Mouse (Mus musculus) thymus, adult 2 months (tissue): ENCODE measurements around the gene Rnpepl1. TPM values are rescaled to one million over a fixed set of nuclear protein-coding genes. Genes with fewer than 3 reads are reported as not detected.

Experiments
- DNase-seq: peaks from one replicate; pipeline ENCODE4 v3.0.0; 2021
- H3K27ac ChIP-seq: fragments of 200-500 bp; 2 replicates; pipeline ENCODE4 v1.5.1; 2012; ENCODE audit warnings: low read length, control low read depth; ENCODE audit not compliant: control insufficient read depth, insufficient read depth
- H3K27me3 ChIP-seq: fragments of 200-500 bp; 2 replicates; pipeline ENCODE4 v1.6.1; 2012; ENCODE audit warnings: mild to moderate bottlenecking, low read length, moderate library complexity, mixed read lengths; ENCODE audit not compliant: control insufficient read depth, insufficient read depth
- H3K36me3 ChIP-seq: fragments of 200-500 bp; 2 replicates; pipeline ENCODE4 v1.6.1; 2012; ENCODE audit warnings: mild to moderate bottlenecking, low read length, moderate library complexity; ENCODE audit not compliant: control insufficient read depth, insufficient read depth
- H3K4me1 ChIP-seq: fragments of 200-500 bp; replicated peaks from 2 replicates; pipeline ENCODE4 v1.6.1; 2012; ENCODE audit warnings: low read length; ENCODE audit not compliant: control insufficient read depth, insufficient read depth
- H3K4me3 ChIP-seq: fragments of 200-500 bp; 2 replicates; pipeline ENCODE4 v1.5.1; 2012; ENCODE audit warnings: mild to moderate bottlenecking, low read length, control low read depth, moderate library complexity; ENCODE audit not compliant: control insufficient read depth, insufficient read depth
- CTCF ChIP-seq: fragments of 200-500 bp; IDR thresholded peaks from 2 replicates; pipeline ENCODE4 v1.5.1; 2012; ENCODE audit warnings: mild to moderate bottlenecking, control low read depth, low read length, moderate library complexity, borderline replicate concordance; ENCODE audit not compliant: control insufficient read depth, poor library complexity, insufficient read depth; ENCODE audit errors: extremely low read depth
- POLR2A ChIP-seq: fragments of 200-500 bp; IDR thresholded peaks from 2 replicates; pipeline ENCODE4 v1.6.1; 2012; ENCODE audit warnings: mild to moderate bottlenecking, low read length, control low read depth, moderate library complexity; ENCODE audit not compliant: control insufficient read depth, poor library complexity, insufficient read depth; ENCODE audit errors: extremely low read depth
- WGBS: fragments of 180-500 bp; shearing (Covaris S2); methylation state at CpG from one replicate; pipeline ENCODE4 v1.1.7; 2018; 5-methylcytosine and 5-hydroxymethylcytosine counted together
- polyA plus RNA-seq: library from polyadenylated mRNA; depleted of rRNA; stranded (reverse); fragments of >200 nt; gene quantifications from 2 replicates; pipeline ENCODE4 v1.2.3, GENCODE M21; 2012; rRNA removed

Rnpepl1 gene
- polyA plus RNA-seq: 440 and 540 TPM in 2 replicates

- H3K4me3 ChIP-seq: peak within 1 kb of the TSS; percentile 95
- peaks cover 39% of the 10 kb centered on the region for H3K4me1 ChIP-seq
- WGBS: under 1% methylated on average over 57 of the region's 57 CpGs
- H3K27me3 ChIP-seq: no peaks in the 10 kb centered on the region
- peak within 1 kb of the TSS; percentile 26 for H3K27ac ChIP-seq
- peak; percentile 82 for DNase-seq
- peaks cover 6% of the 10 kb centered on the region for H3K36me3 ChIP-seq
- TF ChIP-seq POLR2A: peak; percentile 20; the same call in 1 of the 2 replicates
- TF ChIP-seq CTCF: peak; percentile 90
Measured at GRCm38 (mm10) chr1:92910239-92910885, at the start of gene Rnpepl1. TSS of gene Rnpepl1 (plus strand) at chr1:92910783.

- 87% methylated on average over 6 of the region's 6 CpGs for whole genome bisulfite sequencing
- no peaks in the 10 kb centered on the region for H3K4me1 ChIP-seq
- no peak for TF ChIP-seq POLR2A
- no peak for TF ChIP-seq CTCF
- no peak for DNase-seq
- no peak overlapping the region for H3K27ac ChIP-seq
- H3K4me3 ChIP-seq: no peak overlapping the region
- H3K27me3 ChIP-seq: no peaks in the 10 kb centered on the region
- H3K36me3 ChIP-seq: no peaks in the 10 kb centered on the region
Measured at GRCm38 (mm10) chr1:92861503-92861902, 49.1 kb upstream of the Rnpepl1 start.

- H3K27me3 ChIP-seq: no peaks in the 10 kb centered on the region
- no peak overlapping the region for H3K27ac ChIP-seq
- 91% methylated on average over 4 of the region's 4 CpGs for WGBS
- H3K4me3 ChIP-seq: no peak overlapping the region
- H3K4me1 ChIP-seq: no peaks in the 10 kb centered on the region
- no peaks in the 10 kb centered on the region for H3K36me3 ChIP-seq
- no peak for TF ChIP-seq POLR2A
- TF ChIP-seq CTCF: no peak
- DNase-seq: no peak
Measured at GRCm38 (mm10) chr1:92863268-92863667, 47.3 kb upstream of the Rnpepl1 start.

GRCm38 (mm10) chr1:92866170-92866569 is 44.4 kb upstream of the Rnpepl1 start:
- WGBS: 67% methylated on average over 2 of the region's 2 CpGs
- no peak for TF ChIP-seq POLR2A
- TF ChIP-seq CTCF: no peak

GRCm38 (mm10) chr1:92869985-92870384 is 40.6 kb upstream of the Rnpepl1 start:
- DNase-seq: no peak
- H3K27me3 ChIP-seq: no peaks in the 10 kb centered on the region
- no peak overlapping the region for H3K27ac ChIP-seq
- H3K4me1 ChIP-seq: no peaks in the 10 kb centered on the region
- WGBS: 90% methylated on average over 2 of the region's 2 CpGs
- no peak overlapping the region for H3K4me3 ChIP-seq
- no peaks in the 10 kb centered on the region for H3K36me3 ChIP-seq
- TF ChIP-seq CTCF (no peak), POLR2A (no peak)

More at GRCm38 (mm10) chr1:92866170-92866569, 44.4 kb upstream of the Rnpepl1 start:
- Histone ChIP-seq H3K27me3 (no peaks in the 10 kb centered on the region), H3K27ac (no peak overlapping the region), H3K4me1 (no peaks in the 10 kb centered on the region), H3K36me3 (no peaks in the 10 kb centered on the region), H3K4me3 (no peak overlapping the region)
- DNase-seq: no peak

GRCm38 (mm10) chr1:92872666-92873065 is 37.9 kb upstream of the Rnpepl1 start:
- H3K27me3 ChIP-seq: no peaks in the 10 kb centered on the region
- TF ChIP-seq CTCF (no peak), POLR2A (no peak)
- H3K4me1 ChIP-seq: no peaks in the 10 kb centered on the region
- no peaks in the 10 kb centered on the region for H3K36me3 ChIP-seq
- no peak overlapping the region for H3K27ac ChIP-seq
- no peak for DNase-seq
- 88% methylated on average over 7 of the region's 7 CpGs for WGBS
- H3K4me3 ChIP-seq: no peak overlapping the region
